Mouse (Mus musculus): Measurements from ENCODE around the gene Noxo1.

DNA sequence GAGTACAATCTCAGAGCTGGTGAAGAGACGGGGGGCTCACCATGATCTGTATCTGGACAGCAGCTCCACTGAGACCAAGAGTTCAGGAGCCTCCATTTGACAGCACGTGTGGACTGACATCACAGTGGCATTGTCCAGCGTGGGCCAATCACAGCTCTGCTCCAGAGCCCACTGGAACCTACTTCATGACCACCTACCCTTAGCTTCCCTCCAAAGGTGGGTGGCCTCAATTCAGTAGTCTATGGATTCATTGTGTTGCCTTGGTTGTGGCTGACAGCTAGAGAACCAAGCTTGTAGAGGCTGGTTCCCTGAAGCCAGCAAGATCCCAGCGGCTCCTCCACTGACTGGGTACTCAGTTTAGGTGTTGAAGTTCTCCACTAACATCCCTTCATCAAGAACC is 21.9 kb downstream of the Noxo1 start, which contains the start of the genes Rnf151 and Rps2:
- TF ChIP-seq CTCF (IDR thresholded peaks at IDR 0.05; ENCODE audit: borderline replicate concordance, extremely low read depth, insufficient read depth, insufficient read length): no peak
- no peak for TF ChIP-seq POLR2A (IDR thresholded peaks at IDR 0.05; ENCODE audit: borderline replicate concordance, extremely low read depth, insufficient read depth, insufficient read length, poor library complexity, severe bottlenecking)
